Mouse (Mus musculus) frontal cortex, postnatal 10 days (tissue): Measurements from ENCODE around the gene Lrpap1.

Source experiments
- DNase-seq, 2 experiments: peaks; one replicate each; pipeline ENCODE4 v3.0.0; 2022; ENCODE audit warnings: low spot score in 2 of 2, mixed read lengths in 1 of 2

The Lrpap1 gene

GRCm38 (mm10) chr5:35056604-35057432 lies 48.7 kb downstream of the Lrpap1 start, which contains the start of gene Dok7:
Dok7 (plus strand) TSS chr5:35056766.
- DNase-seq: peak in 1 of 2 experiments; percentile 41

GRCm38 (mm10) chr5:35055076-35055475 lies 50.5 kb downstream of the Lrpap1 start:
- no peak for DNase-seq

GRCm38 (mm10) chr5:35054628-35055027 lies 50.9 kb downstream of the Lrpap1 start:
- no peak for DNase-seq

- no peak for DNase-seq
Measured at GRCm38 (mm10) chr5:35050541-35050940, 55.0 kb downstream of the Lrpap1 start.

GRCm38 (mm10) chr5:35043110-35043451 lies 62.5 kb downstream of the Lrpap1 start:
- peak; percentile 64 to 75 for DNase-seq

GRCm38 (mm10) chr5:35042431-35043109 lies 63.0 kb downstream of the Lrpap1 start:
- DNase-seq: no peak
